Mouse (Mus musculus): ENCODE measurements around the gene Umodl1.

Gene Umodl1

DNA sequence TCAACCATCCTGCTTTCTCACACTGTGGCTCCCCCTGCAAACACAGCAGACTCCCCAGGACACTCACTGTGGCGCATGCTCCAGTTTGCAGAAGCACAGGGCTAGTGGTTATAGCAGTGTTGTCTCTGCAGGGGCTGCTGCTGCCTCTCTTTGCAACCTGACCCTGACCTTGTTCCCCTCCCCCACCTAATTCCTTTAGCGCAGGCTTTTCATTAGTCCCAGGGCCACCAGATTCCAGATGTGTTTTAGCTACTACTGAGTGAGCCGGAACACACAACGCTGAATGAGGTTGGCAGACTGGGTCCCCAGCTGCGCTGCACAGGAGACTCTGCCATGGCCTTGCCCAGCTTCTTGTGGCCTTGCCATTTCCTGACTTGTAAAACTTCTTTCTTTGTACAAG lies 46.5 kb downstream of the Umodl1 start:
- no peak for DNase-seq

DNA sequence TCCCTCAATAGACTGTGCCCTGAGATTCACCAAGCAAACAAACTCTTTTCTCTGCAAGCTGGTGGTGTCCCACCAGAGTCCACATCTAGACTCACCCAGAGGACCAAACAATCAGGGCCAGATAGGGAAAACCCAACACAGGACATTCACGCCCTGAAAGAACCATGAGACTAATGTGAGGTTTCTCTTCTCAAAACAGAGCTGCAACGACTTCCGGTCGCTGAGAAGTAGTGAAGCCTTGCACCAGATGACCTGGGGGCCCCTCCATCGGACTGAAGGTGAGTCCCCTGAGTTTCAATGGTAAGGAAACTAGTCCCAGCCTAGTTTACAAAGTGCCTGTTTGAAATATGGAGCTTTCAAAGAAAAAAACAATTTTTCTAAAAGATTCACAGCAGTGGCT lies 48.2 kb downstream of the Umodl1 start:
- no peak for DNase-seq

GRCm38 (mm10) chr17:31005284-31005683 lies 50.8 kb downstream of the Umodl1 start:
- DNase-seq: no peak

DNA sequence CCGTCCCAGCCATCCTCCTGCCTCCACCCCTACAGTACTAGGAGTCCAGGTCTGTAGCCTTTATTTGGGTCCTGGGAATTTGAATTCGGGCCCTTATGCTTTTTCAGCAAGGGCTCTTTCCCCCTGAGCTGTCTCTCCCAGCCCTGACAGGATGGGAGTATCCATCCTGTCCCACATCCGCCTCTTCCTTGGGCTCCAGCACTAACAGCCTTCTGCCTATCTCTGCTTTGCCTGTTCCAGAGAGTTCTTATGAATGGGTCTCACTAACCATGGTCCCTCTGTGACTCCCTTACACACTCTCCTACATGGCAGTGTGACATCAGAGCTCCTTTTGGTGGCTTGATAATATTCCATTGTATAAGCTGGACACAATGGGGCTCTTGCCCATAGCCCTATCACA lies 52.9 kb downstream of the Umodl1 start:
- peak in 1 of 2 experiments; percentile 9 for DNase-seq

DNA sequence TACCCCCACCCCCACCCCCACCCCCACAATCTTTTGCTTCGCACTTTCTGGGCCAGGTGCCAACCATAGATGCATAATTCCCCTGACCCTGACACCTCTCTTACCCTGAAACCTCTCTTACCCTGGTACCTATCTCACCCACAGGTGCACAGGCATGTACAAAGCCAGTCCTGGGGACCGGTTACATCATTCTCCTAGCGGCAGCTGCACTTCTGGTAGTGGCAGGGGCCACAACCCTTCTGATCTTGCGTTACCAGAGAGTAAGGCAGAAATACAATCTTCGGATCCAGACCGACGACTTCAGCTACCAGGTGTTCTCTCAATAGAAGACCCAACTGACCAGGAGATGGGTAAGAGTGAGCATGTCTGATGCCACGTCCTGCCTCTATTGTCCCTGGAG lies 54.0 kb downstream of the Umodl1 start:
- DNase-seq: no peak

- no peak for DNase-seq
Observed at GRCm38 (mm10) chr17:31011551-31012394, 57.3 kb downstream of the Umodl1 start.

DNA sequence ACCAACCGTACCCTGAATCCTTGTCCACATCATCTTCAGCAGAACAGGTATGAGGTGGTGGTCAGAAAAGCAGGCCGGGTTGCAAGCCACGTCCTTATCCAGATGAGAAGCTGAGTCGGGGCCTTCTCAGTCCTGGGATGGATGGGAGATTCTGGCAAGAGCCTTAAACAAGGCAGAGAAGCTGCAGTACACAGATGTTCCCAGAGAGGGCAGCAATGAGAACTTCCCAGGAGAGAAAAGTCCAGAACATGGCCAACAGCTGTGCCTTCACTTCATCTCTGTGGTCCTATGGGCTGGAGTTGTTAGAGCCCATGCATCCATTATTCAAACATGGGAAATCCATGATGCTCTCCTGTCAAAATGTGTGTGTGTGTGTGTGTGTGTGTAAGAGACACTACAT lies 63.8 kb downstream of the Umodl1 start:
- peak; percentile 35 to 58 for DNase-seq

DNA sequence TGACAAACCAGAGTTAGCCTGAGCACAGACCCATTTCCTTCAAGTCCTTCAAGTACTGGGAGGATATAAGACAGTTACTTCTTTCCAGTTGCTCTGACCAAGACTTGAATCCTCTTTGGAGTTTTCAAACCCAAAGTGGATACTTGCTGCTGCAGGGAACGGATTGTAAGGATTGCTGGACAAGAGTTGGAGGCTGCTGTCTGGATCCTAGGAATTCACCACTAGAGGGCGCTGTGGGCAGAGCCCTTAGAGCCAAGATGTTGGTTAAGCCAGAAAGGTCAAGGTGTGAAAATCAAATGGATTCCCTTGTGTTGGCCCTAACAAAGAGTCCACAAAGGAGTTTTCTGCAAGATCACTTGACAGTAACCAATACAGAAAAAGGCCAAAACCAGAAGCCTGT lies 65.1 kb downstream of the Umodl1 start:
- peak; percentile 52 to 62 for DNase-seq

DNA sequence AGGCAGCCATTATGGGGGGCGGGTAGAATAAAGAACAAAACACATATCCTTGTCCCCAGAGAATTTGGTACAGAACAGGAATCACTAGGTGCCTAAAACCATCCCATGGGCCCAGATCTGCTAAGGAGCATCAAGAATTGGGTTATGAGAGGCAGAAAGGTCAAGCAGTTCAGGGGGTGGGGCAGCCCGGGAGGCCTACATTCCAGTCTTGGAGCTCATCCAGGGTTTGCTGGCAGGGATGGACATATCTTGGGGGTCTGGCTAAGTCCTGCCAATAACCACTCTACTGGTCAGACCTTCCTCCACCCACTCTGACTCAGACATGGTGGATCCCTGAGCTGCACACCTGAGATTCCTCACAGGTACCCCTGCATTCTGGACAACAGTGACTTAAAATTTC lies 65.6 kb downstream of the Umodl1 start:
- no peak for DNase-seq

GRCm38 (mm10) chr17:31021276-31021675 lies 66.8 kb downstream of the Umodl1 start:
- DNase-seq: no peak

DNA sequence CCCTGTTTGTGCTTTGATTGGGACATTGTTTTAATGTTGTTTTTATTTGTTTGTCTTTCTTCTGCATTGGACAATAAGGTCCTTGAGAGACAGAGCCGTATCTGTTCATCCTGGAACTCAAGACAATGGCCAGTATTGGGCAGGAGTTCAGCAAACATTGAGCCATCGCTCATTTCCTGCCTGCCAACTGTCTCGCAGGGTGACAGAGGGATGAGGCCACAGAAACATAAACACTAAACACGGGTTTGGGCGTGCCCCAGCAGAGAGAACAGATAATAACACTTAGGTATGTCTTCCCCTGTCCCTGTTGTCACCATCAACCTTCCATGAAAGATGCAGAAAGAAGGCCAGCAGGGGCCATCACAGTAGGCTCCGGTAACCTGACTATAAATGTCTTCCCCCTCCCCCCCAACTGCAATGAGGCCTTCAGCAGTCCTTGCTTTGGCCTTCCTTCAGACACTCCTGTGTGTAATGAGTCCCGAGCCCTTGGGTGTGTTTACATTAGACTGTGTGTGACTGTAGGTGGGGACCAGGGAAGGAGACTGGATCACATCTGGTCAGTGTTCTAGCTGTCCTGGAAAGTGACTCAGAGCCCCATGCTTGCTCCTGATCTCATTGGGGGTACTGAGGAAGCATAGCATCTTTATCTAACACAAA lies 69.8 kb downstream of the Umodl1 start:
- DNase-seq: peak; percentile 32 to 50

DNA sequence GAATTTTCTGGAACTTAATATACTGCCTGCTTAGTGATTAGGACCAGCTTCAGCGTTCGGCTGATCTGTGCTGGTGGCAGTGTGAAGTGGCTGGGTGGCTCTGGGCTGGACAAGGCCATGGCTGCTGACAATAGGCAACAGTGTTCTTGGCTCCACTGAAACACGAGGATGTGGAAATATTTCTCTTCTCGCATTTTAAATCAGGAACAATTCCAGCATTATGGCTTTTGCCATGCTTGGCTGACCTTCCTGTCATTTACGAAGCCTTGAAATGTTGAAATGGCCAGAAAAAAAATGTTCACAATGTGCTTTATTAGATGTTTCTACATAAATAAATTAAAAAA lies 70.3 kb downstream of the Umodl1 start:
- no peak for DNase-seq

- no peak for DNase-seq
Observed at GRCm38 (mm10) chr17:31026986-31027385, 72.5 kb downstream of the Umodl1 start.

- no peak for DNase-seq
Observed at GRCm38 (mm10) chr17:31027723-31028122, 73.3 kb downstream of the Umodl1 start.

GRCm38 (mm10) chr17:31028821-31029370 lies 74.5 kb downstream of the Umodl1 start:
- DNase-seq: no peak

DNA sequence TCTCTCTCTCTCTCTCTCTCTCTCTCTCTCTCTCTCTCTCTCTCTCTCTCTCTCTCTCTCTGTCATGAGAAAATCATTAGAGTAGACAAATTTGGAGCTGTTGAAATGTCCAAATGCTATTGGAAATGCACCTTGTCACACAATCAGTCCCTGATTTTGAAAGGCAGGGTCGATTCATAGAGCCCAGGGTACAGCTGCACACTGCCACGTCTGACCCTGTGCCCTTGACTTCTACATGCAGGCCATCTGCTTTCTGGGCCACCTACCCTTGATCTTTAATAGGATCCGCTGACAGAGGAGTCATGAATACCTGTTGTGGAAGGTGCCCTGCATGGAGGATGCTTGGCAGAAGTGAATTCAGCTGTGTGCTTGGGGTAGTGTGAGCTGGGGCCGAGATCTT lies 75.0 kb downstream of the Umodl1 start:
- DNase-seq: no peak

GRCm38 (mm10) chr17:31032341-31032740 lies 77.9 kb downstream of the Umodl1 start:
- DNase-seq: no peak

- no peak for DNase-seq
Observed at GRCm38 (mm10) chr17:31033251-31033650, 78.8 kb downstream of the Umodl1 start.

DNA sequence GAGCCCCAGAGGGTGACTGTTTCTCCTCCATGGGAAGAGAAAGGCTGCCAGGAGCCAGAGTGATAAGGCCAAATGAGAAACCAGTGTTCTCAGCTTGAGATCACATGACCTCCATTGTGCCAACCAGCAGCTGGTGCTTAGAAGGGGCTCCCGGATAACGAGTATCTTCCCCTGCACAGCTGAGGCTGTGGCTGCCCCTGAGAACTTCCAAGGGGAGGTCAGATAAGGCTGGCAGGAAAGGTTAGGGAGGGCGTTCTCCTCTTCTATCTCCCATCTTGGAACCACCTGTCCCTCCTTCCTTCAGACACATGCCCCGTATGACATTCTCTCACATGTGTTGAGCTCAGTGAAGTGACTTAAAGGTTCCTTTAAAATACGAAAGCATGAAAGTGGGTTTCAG lies 79.7 kb downstream of the Umodl1 start:
- DNase-seq: no peak

- DNase-seq: no peak
Observed at GRCm38 (mm10) chr17:31034674-31035356, 80.4 kb downstream of the Umodl1 start.

GRCm38 (mm10) chr17:31036168-31036876 lies 81.9 kb downstream of the Umodl1 start:
- DNase-seq: no peak

- DNase-seq: no peak
Observed at GRCm38 (mm10) chr17:31037331-31037730, 82.9 kb downstream of the Umodl1 start.

- DNase-seq: peak; percentile 72 to 76
Observed at GRCm38 (mm10) chr17:31038381-31038780, 83.9 kb downstream of the Umodl1 start.

Data from lung, adult 18-20 months (tissue).